Mouse (Mus musculus) kidney, postnatal 0 days (tissue): Measurements from ENCODE around the gene Taco1. TPM values are rescaled to one million over a fixed set of nuclear protein-coding genes. Genes with fewer than 3 reads are reported as not detected.
A peak's percentile ranks its signal among the peaks of the same experiment; 100 is the strongest.
"Not testable (repeated sequence)": the region's sequence is repeated elsewhere in the genome, so short reads cannot be mapped to it uniquely, and the experiment has no call there.

Experiments used
- ATAC-seq: fragments of 200-750 bp; cut with Nextera tagmentation; replicated peaks from 2 replicates; pipeline ENCODE4 v1.8.0; 2017; ENCODE audit warnings: low read depth, moderate number of reproducible peaks, moderate TSS enrichment, moderate library complexity; ENCODE audit not compliant: low FRiP score
- DNase-seq: peaks from one replicate; pipeline ENCODE4 v3.0.0-alpha.2; 2016; ENCODE audit warnings: low spot score
- H3K27ac ChIP-seq: fragments of 300-500 bp; sonication (generic); 2 replicates; pipeline ENCODE4 v1.5.1; 2014; ENCODE audit warnings: mild to moderate bottlenecking
- H3K27me3 ChIP-seq: fragments of 300-500 bp; sonication (generic); 2 replicates; pipeline ENCODE4 v1.6.1; 2014; ENCODE audit warnings: low read length, mixed read lengths; ENCODE audit not compliant: insufficient read depth
- H3K36me3 ChIP-seq: fragments of 300-500 bp; sonication (generic); 2 replicates; pipeline ENCODE4 v1.6.1; 2014; ENCODE audit warnings: low read length, mixed read lengths; ENCODE audit not compliant: insufficient read depth
- H3K4me1 ChIP-seq: fragments of 300-500 bp; sonication (generic); replicated peaks from 2 replicates; pipeline ENCODE4 v1.6.1; 2014; ENCODE audit warnings: antibody characterized with exemption, low read length, mixed read lengths; ENCODE audit not compliant: insufficient read depth
- H3K4me2 ChIP-seq: fragments of 300-500 bp; sonication (generic); 2 replicates; pipeline ENCODE4 v1.6.1; 2014; ENCODE audit warnings: mild to moderate bottlenecking, low read length, moderate library complexity, mixed read lengths
- H3K4me3 ChIP-seq: fragments of 300-500 bp; sonication (generic); replicated peaks from 2 replicates; pipeline ENCODE4 v1.5.1; 2014; ENCODE audit warnings: low read depth, low read length
- H3K9ac ChIP-seq: fragments of 300-500 bp; sonication (generic); 2 replicates; pipeline ENCODE4 v1.6.1; 2014; ENCODE audit warnings: low read depth, low read length
- H3K9me3 ChIP-seq: fragments of 300-500 bp; sonication (generic); replicated peaks from 2 replicates; pipeline ENCODE4 v1.6.1; 2016; ENCODE audit warnings: low read length, inconsistent platforms, mixed read lengths
- CTCF ChIP-seq: IDR thresholded peaks from 2 replicates; pipeline ENCODE4 v1.5.1; 2016; ENCODE audit warnings: antibody characterized with exemption, low read depth, mild to moderate bottlenecking, moderate library complexity
- WGBS: fragments of 180-500 bp; shearing (Covaris S2); extraction: QIAGEN DNeasy Blood & Tissue Kit; methylation state at CpG from one replicate; pipeline ENCODE4 v1.1.7; 2014; 5-methylcytosine and 5-hydroxymethylcytosine counted together
- polyA plus RNA-seq: library from polyadenylated mRNA; unstranded; fragments of >200 nt; fragmentation: Nextera tagmentation; extraction: Ambion mirVana; gene quantifications from 2 replicates; pipeline ENCODE4 v1.2.1, GENCODE M21; 2015

The Taco1 gene
- polyA plus RNA-seq, 1 experiment from 2014 or later = 10.8 TPM

DNA sequence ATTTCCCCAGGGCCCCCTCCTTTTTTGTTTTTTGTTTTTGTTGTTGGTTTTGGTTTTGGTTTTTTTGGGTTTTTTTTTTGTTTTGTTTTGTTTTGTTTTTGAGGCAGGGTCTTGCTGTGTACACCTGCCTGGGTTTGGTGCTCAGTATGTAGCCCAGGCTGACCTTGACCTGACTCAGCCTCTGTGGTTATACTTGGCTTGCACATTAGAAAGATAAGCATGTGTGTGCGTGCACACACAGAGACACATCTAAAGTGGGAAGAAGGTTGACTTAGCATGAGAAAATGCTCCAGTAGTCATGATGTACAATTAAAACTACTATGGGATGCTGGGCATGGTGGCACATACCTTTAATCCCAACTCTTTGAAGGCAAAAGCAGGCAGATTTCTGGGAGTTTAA lies 5.3 kb upstream of the Taco1 start:
- Histone ChIP-seq H3K9me3 (no peaks in the 10 kb centered on the region), H3K4me2 (no peak overlapping the region), H3K36me3 (peaks cover 29% of the 10 kb centered on the region), H3K27ac (no peak overlapping the region), H3K4me3 (no peak overlapping the region), H3K4me1 (0 out of 2 replicates have a peak, but pooled peaks cover 4% of the 10 kb centered on the region), H3K27me3 (no peaks in the 10 kb centered on the region), H3K9ac (no peak overlapping the region)
- no peak for DNase-seq
- no peak for ATAC-seq
- TF ChIP-seq CTCF = no peak
- 95% methylated on average over 1 of the region's 1 CpGs for WGBS

DNA sequence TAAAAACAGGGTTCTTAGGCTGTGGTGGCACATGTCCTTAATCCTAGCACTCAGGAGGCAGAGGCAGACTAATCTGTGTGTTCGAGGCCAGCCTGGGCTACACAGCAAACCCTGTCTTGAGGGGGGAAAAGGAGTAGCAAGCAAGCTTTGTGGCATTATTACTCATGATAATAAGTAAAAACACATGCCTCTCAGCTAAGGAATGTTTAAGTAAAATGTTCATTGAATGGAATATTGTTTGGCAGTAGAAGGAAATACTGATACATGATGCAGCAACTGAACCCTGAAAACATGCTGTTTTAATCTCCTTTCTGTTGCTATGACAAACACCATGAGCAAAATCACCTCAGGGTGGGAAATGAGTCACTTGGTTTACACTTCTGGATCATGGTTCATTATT lies 4.5 kb upstream of the Taco1 start:
- H3K27me3 ChIP-seq = no peaks in the 10 kb centered on the region
- H3K9me3 ChIP-seq = no peaks in the 10 kb centered on the region
- no peak for TF ChIP-seq CTCF
- H3K9ac ChIP-seq = no peak overlapping the region
- no peak overlapping the region for H3K27ac ChIP-seq
- no peak overlapping the region for H3K4me2 ChIP-seq
- 86% methylated on average over 1 of the region's 1 CpGs for WGBS
- ATAC-seq (no peak), DNase-seq (no peak)
- H3K4me3 ChIP-seq = no peak overlapping the region
- peaks cover 22% of the 10 kb centered on the region for H3K36me3 ChIP-seq
- 0 out of 2 replicates have a peak, but pooled peaks cover 4% of the 10 kb centered on the region for H3K4me1 ChIP-seq

DNA sequence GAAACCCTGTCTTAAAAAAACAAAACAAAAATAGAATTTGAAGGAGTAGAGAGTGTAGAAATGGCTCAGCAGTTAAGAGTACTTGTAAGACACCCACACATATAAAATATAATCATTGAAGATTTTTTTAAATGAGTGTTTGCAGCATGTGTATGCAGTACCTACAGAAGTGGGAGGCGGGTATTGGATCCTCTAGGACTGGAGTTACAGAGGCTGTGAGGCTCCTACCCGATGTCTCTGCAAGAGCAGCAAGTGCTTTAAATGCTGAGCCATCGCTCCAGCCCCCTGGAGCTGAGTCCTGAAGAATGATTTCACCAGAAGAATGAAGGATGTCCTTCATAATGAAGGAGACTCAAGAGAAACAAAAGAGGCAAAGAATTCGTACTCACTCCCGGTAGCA lies 2.1 kb upstream of the Taco1 start:
- WGBS = 87% methylated on average over 5 of the region's 5 CpGs
- no peaks in the 10 kb centered on the region for H3K9me3 ChIP-seq
- no peak overlapping the region for H3K9ac ChIP-seq
- ATAC-seq (no peak), DNase-seq (no peak)
- H3K36me3 ChIP-seq = peaks cover 7% of the 10 kb centered on the region; the same call in 1 of the 2 replicates
- no peak for TF ChIP-seq CTCF
- H3K4me3 ChIP-seq = no peak overlapping the region
- H3K27me3 ChIP-seq = no peaks in the 10 kb centered on the region
- no peak overlapping the region for H3K4me2 ChIP-seq
- H3K4me1 ChIP-seq = 0 out of 2 replicates have a peak, but pooled peaks cover 4% of the 10 kb centered on the region
- no peak overlapping the region for H3K27ac ChIP-seq

DNA sequence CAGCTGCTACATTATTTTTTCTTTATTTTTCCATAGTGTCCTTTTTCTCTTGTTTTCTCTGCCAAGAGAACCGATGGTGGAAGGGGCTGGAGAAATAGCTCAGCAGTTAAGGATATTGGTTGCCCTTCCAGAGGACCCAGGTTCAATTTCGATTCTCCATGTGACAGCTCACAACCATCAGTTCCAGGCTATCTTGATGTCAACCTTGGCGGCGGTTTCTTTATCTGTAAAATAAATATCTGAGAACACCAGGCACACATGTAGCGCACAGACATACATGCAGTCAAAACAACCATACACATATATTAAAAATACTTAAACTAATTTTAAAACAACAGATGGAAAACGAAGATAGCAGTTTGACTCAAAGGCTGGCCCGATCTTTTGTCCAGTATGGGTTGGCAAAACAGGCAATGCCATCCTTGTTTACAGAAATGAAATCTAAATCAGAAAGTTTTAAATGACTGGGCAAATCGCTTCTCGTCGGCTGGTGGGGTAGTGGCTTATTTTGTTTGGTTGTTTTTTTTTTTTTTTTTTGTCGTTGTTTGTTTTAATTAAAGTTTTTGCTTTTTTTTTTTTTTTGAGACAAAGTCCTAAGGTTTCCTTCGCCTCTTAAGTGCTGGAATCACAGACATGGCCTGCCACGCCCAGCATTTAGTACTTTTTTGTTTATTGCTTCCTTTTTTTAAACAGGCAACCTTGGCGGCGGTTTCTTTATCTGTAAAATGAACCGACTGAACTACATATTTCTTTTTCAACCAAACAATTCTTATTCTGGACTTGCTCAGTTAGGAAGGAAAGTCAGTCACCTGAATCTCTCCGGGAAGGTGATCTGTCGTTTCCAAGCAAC lies 563 bp upstream of the Taco1 start:
- DNase-seq (no peak), ATAC-seq (peak; percentile 9; the same call in 1 of the 2 replicates)
- TF ChIP-seq CTCF = no peak
- Histone ChIP-seq H3K9me3 (no peaks in the 10 kb centered on the region), H3K27me3 (no peaks in the 10 kb centered on the region), H3K4me1 (0 out of 2 replicates have a peak, but pooled peaks cover 4% of the 10 kb centered on the region), H3K27ac (peak overlapping the region; percentile 96), H3K9ac (peak overlapping the region; percentile 85; the same call in 1 of the 2 replicates), H3K4me2 (peak overlapping the region; percentile 73), H3K36me3 (no peaks in the 10 kb centered on the region), H3K4me3 (peak overlapping the region; percentile 74)
- WGBS = 36% methylated on average over 18 of the region's 18 CpGs

DNA sequence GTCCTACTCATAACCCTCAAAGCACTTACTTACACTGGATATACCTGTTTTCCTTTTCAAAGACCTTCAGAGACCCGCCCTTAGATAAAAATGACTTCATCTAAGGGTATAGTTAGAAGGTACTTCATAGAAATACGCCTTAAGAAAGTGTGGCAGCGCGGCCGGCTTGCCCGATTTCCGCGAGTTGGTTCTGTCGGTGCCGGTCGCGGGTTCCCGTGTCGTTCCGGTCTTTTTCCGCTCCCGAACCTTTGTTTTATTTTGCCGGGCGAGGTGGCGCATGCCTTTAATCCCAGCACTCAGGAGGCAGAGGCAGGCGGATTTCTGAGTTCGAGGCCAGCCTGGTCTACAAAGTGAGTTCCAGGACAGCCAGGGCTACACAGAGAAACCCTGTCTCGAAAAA lies 755 bp downstream of the Taco1 start:
- not testable (repeated sequence) for H3K27me3 ChIP-seq, H3K36me3 ChIP-seq, H3K4me1 ChIP-seq, ATAC-seq, H3K9me3 ChIP-seq
- 14% methylated on average over 23 of the region's 23 CpGs for WGBS
- peak overlapping the region; percentile 85 for H3K9ac ChIP-seq
- peak overlapping the region; percentile 96 for H3K27ac ChIP-seq
- H3K4me3 ChIP-seq = peak overlapping the region; percentile 74
- peak; percentile 75 for DNase-seq
- H3K4me2 ChIP-seq = peak overlapping the region; percentile 73

DNA sequence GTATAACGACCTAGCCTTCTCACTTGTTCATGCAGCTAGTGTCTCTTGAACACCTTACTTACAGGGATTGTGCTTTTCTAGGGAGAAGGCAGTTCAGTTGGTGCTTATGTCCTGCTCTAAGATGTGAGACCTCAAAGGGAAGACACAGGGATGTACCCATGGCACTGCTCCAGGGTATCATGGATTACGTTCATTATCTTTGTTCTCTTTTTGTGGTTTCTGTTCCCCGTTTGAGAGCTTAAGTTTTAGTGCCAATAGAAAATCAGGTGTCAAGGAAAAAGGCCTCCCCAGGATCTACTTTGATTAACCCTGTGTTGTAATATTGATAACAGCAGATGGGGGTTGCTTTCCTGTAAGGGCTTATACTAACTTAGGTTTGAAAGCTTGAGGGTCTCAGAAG lies 7.9 kb downstream of the Taco1 start:
- Histone ChIP-seq H3K9me3 (no peaks in the 10 kb centered on the region), H3K4me1 (no peaks in the 10 kb centered on the region), H3K27me3 (no peaks in the 10 kb centered on the region), H3K4me2 (no peak overlapping the region), H3K9ac (no peak overlapping the region), H3K27ac (no peak overlapping the region), H3K4me3 (no peak overlapping the region), H3K36me3 (peaks cover 14% of the 10 kb centered on the region; the same call in 1 of the 2 replicates)
- DNase-seq = no peak
- TF ChIP-seq CTCF = no peak
- 92% methylated on average over 3 of the region's 3 CpGs for WGBS
- no peak for ATAC-seq
